Mouse (Mus musculus): Measurements from ENCODE around the gene Fbxo31.
A peak's percentile ranks its signal among the peaks of the same experiment; 100 is the strongest.

Fbxo31 gene

GRCm38 (mm10) chr8:121552506-121552905 is 26.1 kb downstream of the Fbxo31 start:
- DNase-seq (ENCODE audit: low read depth, low spot score): no peak

GRCm38 (mm10) chr8:121551065-121551985 is 27.3 kb downstream of the Fbxo31 start:
- no peak for DNase-seq (ENCODE audit: low read depth, low spot score)

GRCm38 (mm10) chr8:121550056-121550455 is 28.6 kb downstream of the Fbxo31 start:
- no peak for DNase-seq (ENCODE audit: low read depth, low spot score)

- peak; percentile 65 for DNase-seq (ENCODE audit: low read depth, low spot score)
Observed at GRCm38 (mm10) chr8:121547132-121547531, 31.5 kb downstream of the Fbxo31 start.

GRCm38 (mm10) chr8:121544936-121545335 is 33.7 kb downstream of the Fbxo31 start:
- no peak for DNase-seq (ENCODE audit: low read depth, low spot score)

GRCm38 (mm10) chr8:121544276-121544785 is 34.3 kb downstream of the Fbxo31 start, which contains the start of gene 1700018B08Rik:
Gene 1700018B08Rik, minus strand, starts transcription at chr8:121544320.
- DNase-seq (ENCODE audit: low read depth, low spot score): no peak

GRCm38 (mm10) chr8:121542901-121543300 is 35.7 kb downstream of the Fbxo31 start:
- no peak for DNase-seq (ENCODE audit: low read depth, low spot score)

GRCm38 (mm10) chr8:121541862-121542261 is 36.7 kb downstream of the Fbxo31 start:
- DNase-seq (ENCODE audit: low read depth, low spot score): peak; percentile 47

- no peak for DNase-seq (ENCODE audit: low read depth, low spot score)
Observed at GRCm38 (mm10) chr8:121532381-121532780, 46.2 kb downstream of the Fbxo31 start.

- no peak for DNase-seq (ENCODE audit: low read depth, low spot score)
Observed at GRCm38 (mm10) chr8:121530639-121531038, 48.0 kb downstream of the Fbxo31 start.

GRCm38 (mm10) chr8:121528790-121529189 is 49.8 kb downstream of the Fbxo31 start:
- no peak for DNase-seq (ENCODE audit: low read depth, low spot score)

GRCm38 (mm10) chr8:121527751-121528150 is 50.9 kb downstream of the Fbxo31 start:
- no peak for DNase-seq (ENCODE audit: low read depth, low spot score)

- DNase-seq (ENCODE audit: low read depth, low spot score): no peak
Observed at GRCm38 (mm10) chr8:121526811-121527550, 51.6 kb downstream of the Fbxo31 start.

- DNase-seq (ENCODE audit: low read depth, low spot score): no peak
Observed at GRCm38 (mm10) chr8:121525111-121525818, 53.3 kb downstream of the Fbxo31 start.

- peak; percentile 50 for DNase-seq (ENCODE audit: low read depth, low spot score)
Observed at GRCm38 (mm10) chr8:121513429-121513828, 65.2 kb downstream of the Fbxo31 start.

- DNase-seq (ENCODE audit: low read depth, low spot score): no peak
Observed at GRCm38 (mm10) chr8:121511751-121512150, 66.9 kb downstream of the Fbxo31 start.
